Mouse (Mus musculus) forebrain, embryonic 15.5 days (tissue): ENCODE measurements at regions not wholly inside any gene's neighbourhood (a gene's known extent, or its start where the extent isn't known, plus 50 kb on each side); places are given as distances from the start of the nearest gene placed in this dataset.

Source experiments
- ATAC-seq: fragments of 200-750 bp; cut with Nextera tagmentation; replicated peaks from 2 replicates; pipeline ENCODE4 v1.8.0; 2017; ENCODE audit warnings: mild to moderate bottlenecking, moderate TSS enrichment, moderate library complexity
- H3K27ac ChIP-seq: fragments of 300-500 bp; sonication (generic); replicated peaks from 2 replicates; pipeline ENCODE4 v1.5.1; 2015; ENCODE audit warnings: mild to moderate bottlenecking, inconsistent platforms
- H3K27me3 ChIP-seq: fragments of 300-500 bp; sonication (generic); 2 replicates; pipeline ENCODE4 v1.6.1; 2015; ENCODE audit warnings: inconsistent platforms
- H3K36me3 ChIP-seq: fragments of 300-500 bp; sonication (generic); 2 replicates; pipeline ENCODE4 v1.6.1; 2015; ENCODE audit warnings: mild to moderate bottlenecking, inconsistent platforms
- H3K4me1 ChIP-seq: fragments of 300-500 bp; sonication (generic); 2 replicates; pipeline ENCODE4 v1.6.1; 2015; ENCODE audit warnings: inconsistent platforms
- H3K4me2 ChIP-seq: fragments of 300-500 bp; sonication (generic); replicated peaks from 2 replicates; pipeline ENCODE4 v1.6.1; 2015; ENCODE audit warnings: mild to moderate bottlenecking, inconsistent platforms
- H3K4me3 ChIP-seq: fragments of 300-500 bp; sonication (generic); 2 replicates; pipeline ENCODE4 v1.5.1; 2015; ENCODE audit warnings: mild to moderate bottlenecking, inconsistent platforms
- H3K9ac ChIP-seq: fragments of 300-500 bp; sonication (generic); replicated peaks from 2 replicates; pipeline ENCODE4 v1.6.1; 2015; ENCODE audit warnings: mild to moderate bottlenecking, inconsistent platforms
- H3K9me3 ChIP-seq: fragments of 300-500 bp; sonication (generic); 2 replicates; pipeline ENCODE4 v1.6.1; 2016; ENCODE audit warnings: inconsistent platforms
- WGBS: fragments of 180-500 bp; shearing (Covaris S2); methylation state at CpG from one replicate; pipeline ENCODE4 v1.1.7; 2015; ENCODE audit warnings: mixed read lengths; 5-methylcytosine and 5-hydroxymethylcytosine counted together

DNA sequence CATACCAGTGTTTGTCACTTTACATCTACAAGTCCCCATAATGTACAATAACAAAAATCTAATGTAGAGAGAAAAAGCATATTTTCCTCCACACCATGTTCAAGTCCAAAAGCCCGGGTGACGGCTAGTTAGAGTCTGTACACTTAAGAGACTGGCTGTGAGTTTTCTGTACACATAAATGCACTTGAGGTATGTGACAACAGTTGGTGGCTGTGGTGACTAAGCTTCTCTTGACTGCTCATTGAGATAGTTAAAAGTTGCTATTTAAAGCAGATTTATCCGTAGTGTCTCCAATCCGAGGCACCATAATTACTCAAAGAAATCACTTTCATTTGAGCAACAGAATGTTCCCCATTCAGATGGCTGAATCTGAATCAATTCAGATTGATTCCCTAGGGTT lies 421.9 kb upstream of the Gm10131 start:
- no peaks in the 10 kb centered on the region for H3K4me1 ChIP-seq
- H3K4me2 ChIP-seq: no peak overlapping the region
- H3K4me3 ChIP-seq: no peak overlapping the region
- H3K27me3 ChIP-seq: no peaks in the 10 kb centered on the region
- WGBS: 78% methylated on average over 4 of the region's 4 CpGs
- H3K9ac ChIP-seq: no peak overlapping the region
- H3K27ac ChIP-seq: no peak overlapping the region
- H3K9me3 ChIP-seq: no peaks in the 10 kb centered on the region
- ATAC-seq: no peak
- H3K36me3 ChIP-seq: no peaks in the 10 kb centered on the region

DNA sequence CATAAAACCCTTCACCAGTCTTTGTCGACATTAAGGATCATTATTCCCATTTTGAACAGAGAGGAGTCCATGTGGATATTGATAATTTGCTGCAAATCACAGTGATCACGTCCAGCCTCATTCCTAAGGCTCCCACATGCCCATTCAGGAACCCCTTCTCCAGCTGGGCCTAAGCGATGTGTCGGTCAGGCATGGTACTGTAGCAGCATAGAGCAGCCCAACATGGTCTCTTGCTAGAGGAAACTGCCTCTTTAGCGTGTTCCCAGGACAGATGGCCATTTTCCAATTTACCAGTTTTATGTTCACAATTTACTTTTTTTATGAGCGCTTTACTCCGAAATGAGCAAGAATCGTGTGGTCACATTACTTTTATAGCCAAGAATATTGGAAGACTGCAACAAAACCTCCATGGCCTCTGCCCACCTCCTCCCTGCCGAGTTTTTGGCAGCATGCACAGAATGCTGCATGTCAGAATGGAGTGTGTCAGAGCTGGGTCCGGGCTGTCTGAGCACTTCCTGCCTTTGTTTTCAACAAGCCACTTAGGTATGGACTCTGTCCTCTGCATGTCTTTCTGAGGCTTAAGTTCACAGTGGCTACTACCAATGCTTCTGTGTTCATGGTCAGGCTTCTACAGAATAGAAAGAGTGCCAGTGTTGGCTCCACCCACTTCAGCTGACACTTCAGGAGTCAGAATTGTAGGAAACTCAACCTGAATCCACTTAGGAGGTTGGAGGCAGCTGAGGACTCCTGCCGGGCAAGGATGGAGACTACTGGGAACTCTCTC lies 419.6 kb upstream of the Gm10131 start:
- Histone ChIP-seq H3K4me3 (no peak overlapping the region), H3K36me3 (no peaks in the 10 kb centered on the region), H3K9me3 (no peaks in the 10 kb centered on the region), H3K27me3 (no peaks in the 10 kb centered on the region), H3K27ac (no peak overlapping the region), H3K9ac (no peak overlapping the region), H3K4me2 (no peak overlapping the region), H3K4me1 (no peaks in the 10 kb centered on the region)
- no peak for ATAC-seq
- 79% methylated on average over 11 of the region's 11 CpGs for WGBS

DNA sequence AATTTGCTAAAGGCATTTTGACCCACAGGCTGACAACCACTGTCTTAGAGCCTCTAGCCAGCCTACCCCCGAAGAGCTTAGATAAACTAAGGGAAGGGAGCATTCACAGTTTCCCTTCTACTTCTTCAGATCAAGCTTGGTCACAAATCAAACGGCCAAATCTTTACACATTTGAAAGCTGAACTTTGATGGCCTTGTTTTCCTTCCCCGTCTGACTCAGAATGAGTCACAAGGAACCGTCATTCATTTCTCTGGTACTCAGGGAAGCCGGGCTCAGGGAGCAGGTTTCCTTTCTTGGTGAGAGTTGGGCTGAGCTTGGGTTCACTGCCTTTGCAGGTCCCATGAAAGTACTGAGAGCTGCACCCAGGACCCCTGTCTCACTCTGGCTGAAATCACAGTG lies 418.5 kb upstream of the Gm10131 start:
- no peak overlapping the region for H3K27ac ChIP-seq

DNA sequence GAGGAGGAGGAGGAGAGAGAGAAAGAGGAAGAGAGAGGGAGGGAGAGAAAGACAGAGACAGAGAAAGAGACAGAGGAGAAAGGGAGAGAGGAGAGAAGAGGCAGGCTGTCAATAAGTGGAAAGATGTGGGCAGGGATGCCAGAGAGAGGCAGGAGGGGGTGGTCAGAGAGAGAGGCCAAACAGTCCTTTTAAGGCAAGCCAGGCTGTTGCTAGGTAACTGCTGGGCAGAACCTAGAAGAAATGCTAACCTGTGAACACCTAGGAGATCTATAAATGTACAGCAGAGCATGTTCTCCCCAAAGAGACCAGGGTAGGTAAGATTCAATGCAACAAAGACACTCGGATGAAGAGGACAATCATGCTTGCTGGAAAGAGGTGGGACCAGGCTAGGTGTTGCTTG lies 417.9 kb upstream of the Gm10131 start:
- Histone ChIP-seq H3K27ac (no peak overlapping the region), H3K4me3 (no peak overlapping the region), H3K27me3 (no peaks in the 10 kb centered on the region), H3K4me2 (no peak overlapping the region), H3K9me3 (no peaks in the 10 kb centered on the region), H3K36me3 (no peaks in the 10 kb centered on the region), H3K9ac (no peak overlapping the region), H3K4me1 (peaks cover 4% of the 10 kb centered on the region; the same call in 1 of the 2 replicates)
- ATAC-seq: no peak
- 89% methylated on average over 1 of the region's 1 CpGs for WGBS

More for the DNA sequence above, 418.5 kb upstream of the Gm10131 start:
- no peak overlapping the region for H3K4me2 ChIP-seq
- H3K36me3 ChIP-seq: no peaks in the 10 kb centered on the region
- no peak overlapping the region for H3K4me3 ChIP-seq
- peaks cover 1% of the 10 kb centered on the region; the same call in 1 of the 2 replicates for H3K4me1 ChIP-seq
- no peak overlapping the region for H3K9ac ChIP-seq
- no peaks in the 10 kb centered on the region for H3K27me3 ChIP-seq
- no peak for ATAC-seq
- WGBS: 83% methylated on average over 5 of the region's 5 CpGs
- H3K9me3 ChIP-seq: no peaks in the 10 kb centered on the region

DNA sequence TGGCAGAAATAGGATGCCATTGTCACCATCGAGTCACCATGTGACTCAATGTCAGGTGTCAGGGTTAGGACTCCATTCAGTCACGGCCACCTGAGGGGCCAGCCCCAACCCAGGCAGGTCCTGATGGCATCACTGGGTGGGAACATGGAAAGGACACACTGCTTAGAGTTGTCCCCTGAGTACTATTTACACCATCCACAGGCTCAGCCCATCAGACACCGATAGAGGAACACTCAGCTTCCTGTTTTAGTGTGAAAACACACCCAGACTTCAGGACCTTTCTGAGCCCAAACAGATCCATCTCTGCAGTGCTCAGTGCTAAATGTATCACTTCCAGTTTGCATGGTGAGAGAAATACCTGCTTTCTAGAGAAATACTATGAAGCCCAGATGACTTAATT lies 416.7 kb upstream of the Gm10131 start:
- H3K27me3 ChIP-seq: no peaks in the 10 kb centered on the region
- ATAC-seq: no peak
- H3K4me2 ChIP-seq: no peak overlapping the region
- peaks cover 4% of the 10 kb centered on the region; the same call in 1 of the 2 replicates for H3K4me1 ChIP-seq
- no peak overlapping the region for H3K27ac ChIP-seq
- H3K9ac ChIP-seq: no peak overlapping the region
- 94% methylated on average over 3 of the region's 3 CpGs for WGBS
- H3K36me3 ChIP-seq: no peaks in the 10 kb centered on the region
- no peak overlapping the region for H3K4me3 ChIP-seq
- no peaks in the 10 kb centered on the region for H3K9me3 ChIP-seq

DNA sequence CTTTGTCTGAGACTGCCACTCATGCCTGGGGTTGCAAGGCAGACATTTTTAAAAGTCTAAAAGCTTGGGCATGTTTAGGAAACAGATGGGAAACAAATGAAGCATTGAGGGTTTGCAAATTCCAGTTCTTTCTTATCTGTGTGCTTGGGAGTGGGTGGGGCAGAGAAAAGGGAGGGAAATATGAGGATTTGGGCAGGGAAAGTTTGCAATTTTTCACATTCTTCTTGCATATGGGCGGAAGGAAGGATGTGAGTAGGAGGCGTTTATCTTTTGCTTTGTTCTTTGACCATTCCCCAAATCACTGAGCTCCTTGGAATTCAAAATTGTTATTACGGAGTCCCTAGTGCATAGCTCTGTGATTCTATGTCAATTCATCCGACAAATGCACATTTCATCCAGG lies 413.7 kb upstream of the Gm10131 start:
- Histone ChIP-seq H3K27me3 (no peaks in the 10 kb centered on the region), H3K36me3 (no peaks in the 10 kb centered on the region), H3K9ac (no peak overlapping the region), H3K4me1 (peaks cover 7% of the 10 kb centered on the region; the same call in 1 of the 2 replicates), H3K4me3 (no peak overlapping the region), H3K27ac (peak overlapping the region; percentile 50; the same call in 1 of the 2 replicates), H3K4me2 (no peak overlapping the region), H3K9me3 (no peaks in the 10 kb centered on the region)
- no peak for ATAC-seq
- WGBS: 77% methylated on average over 4 of the region's 4 CpGs

DNA sequence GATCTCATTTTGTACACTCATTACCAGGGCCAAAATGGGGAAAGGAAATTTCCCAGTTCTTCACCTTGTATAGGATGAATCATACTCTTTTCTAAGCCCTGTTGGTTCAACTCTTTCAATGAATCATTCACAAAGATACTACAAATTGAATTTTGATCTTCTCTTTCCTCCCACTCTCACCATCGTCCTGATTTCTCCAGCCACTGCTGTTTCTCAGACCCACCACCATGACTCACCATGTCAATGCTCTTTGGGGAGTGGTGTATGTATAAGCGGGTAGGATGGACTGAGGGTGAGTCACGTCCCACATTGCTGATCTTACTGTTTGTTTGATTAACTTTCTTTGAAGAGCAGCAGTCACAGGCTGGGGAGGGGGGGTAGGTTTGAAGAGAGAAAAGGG lies 412.3 kb upstream of the Gm10131 start:
- 79% methylated on average over 3 of the region's 3 CpGs for WGBS
- no peaks in the 10 kb centered on the region for H3K27me3 ChIP-seq
- ATAC-seq: no peak
- no peaks in the 10 kb centered on the region for H3K9me3 ChIP-seq
- H3K4me3 ChIP-seq: no peak overlapping the region
- no peak overlapping the region for H3K27ac ChIP-seq
- no peak overlapping the region for H3K4me2 ChIP-seq
- no peaks in the 10 kb centered on the region for H3K36me3 ChIP-seq
- peaks cover 7% of the 10 kb centered on the region; the same call in 1 of the 2 replicates for H3K4me1 ChIP-seq
- no peak overlapping the region for H3K9ac ChIP-seq

DNA sequence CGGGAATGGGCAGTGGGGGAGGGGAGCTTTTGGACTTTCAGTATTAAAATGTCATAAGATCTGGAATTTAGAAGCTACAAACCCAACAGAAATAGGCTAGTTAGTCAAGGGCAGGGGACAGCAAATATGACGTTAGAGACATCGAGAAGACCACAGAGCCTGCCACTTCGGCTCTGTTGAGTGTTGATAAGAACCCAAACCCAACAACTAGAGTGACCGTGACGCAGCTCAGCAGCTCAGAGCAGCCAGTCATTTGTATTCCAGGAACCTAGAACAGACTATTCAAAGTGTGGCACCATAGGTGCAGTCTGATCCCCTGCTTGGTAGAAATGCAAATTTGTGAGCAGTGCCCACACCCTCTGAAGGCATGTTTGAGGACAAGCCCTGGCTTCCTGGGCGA lies 409.8 kb upstream of the Gm10131 start:
- H3K4me1 ChIP-seq: peaks cover 7% of the 10 kb centered on the region; the same call in 1 of the 2 replicates
- H3K4me2 ChIP-seq: no peak overlapping the region
- H3K27ac ChIP-seq: no peak overlapping the region
- no peak overlapping the region for H3K4me3 ChIP-seq
- H3K27me3 ChIP-seq: no peaks in the 10 kb centered on the region
- H3K36me3 ChIP-seq: no peaks in the 10 kb centered on the region
- H3K9me3 ChIP-seq: no peaks in the 10 kb centered on the region
- H3K9ac ChIP-seq: no peak overlapping the region
- no peak for ATAC-seq
- 94% methylated on average over 7 of the region's 7 CpGs for WGBS

DNA sequence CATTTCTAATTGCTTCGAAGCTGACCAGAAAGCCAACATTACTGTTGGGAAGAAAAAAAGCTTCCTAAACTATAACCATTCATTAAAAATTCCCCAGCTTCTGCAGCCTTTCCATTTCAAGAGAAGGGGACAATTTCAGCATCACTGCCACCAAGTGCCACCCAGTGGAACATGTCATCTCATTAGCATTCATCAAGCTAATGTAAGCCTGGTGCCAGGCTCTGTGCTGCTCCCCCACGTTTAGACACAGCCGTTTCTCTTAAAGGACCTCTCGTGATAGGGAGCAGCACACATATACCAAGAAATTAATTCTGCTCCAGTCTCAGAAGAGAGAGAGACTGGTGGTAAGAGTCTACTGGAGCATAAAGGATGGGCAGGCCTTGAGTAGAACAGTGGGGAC lies 409.1 kb upstream of the Gm10131 start:
- 46% methylated on average over 4 of the region's 4 CpGs for WGBS
- peaks cover 7% of the 10 kb centered on the region; the same call in 1 of the 2 replicates for H3K4me1 ChIP-seq
- H3K27ac ChIP-seq: no peak overlapping the region
- H3K9ac ChIP-seq: no peak overlapping the region
- H3K4me3 ChIP-seq: no peak overlapping the region
- no peak overlapping the region for H3K4me2 ChIP-seq
- no peaks in the 10 kb centered on the region for H3K36me3 ChIP-seq
- no peaks in the 10 kb centered on the region for H3K27me3 ChIP-seq
- H3K9me3 ChIP-seq: no peaks in the 10 kb centered on the region; the same call in 1 of the 2 replicates
- no peak; the same call in 1 of the 2 replicates for ATAC-seq

DNA sequence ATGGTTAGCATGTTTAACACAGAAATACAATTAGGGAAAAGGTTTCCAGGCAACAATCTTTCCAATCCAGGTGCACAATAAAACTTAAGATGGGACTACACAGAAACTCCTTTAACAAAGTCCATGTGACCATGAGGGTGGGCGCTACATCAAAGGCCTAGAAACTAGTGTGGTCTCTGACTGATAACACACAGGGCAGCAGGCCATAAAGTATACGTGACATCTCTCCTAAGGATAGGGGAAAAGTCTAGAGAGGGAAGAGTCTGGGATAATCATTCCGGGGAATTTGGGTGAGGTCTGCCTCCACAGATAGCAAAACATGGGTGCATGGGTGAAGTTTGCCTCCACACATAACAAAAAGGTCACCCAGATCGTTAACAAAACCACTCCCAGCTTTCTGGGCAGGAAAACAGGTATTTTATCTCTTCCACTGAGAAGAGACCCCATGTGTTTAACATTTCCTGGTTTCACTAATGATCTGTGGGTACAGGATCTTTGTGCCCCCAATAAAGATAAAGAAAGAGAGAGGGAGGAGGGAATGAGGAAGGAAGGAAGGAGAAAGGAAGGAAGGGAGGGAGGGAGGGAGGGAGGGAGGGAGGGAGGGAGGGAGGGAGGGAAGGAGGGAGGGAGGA lies 402.0 kb upstream of the Gm10131 start:
- Histone ChIP-seq H3K9me3 (no peaks in the 10 kb centered on the region; the same call in 1 of the 2 replicates), H3K4me2 (no peak overlapping the region), H3K27me3 (no peaks in the 10 kb centered on the region), H3K36me3 (no peaks in the 10 kb centered on the region), H3K27ac (no peak overlapping the region), H3K4me3 (no peak overlapping the region), H3K4me1 (no peaks in the 10 kb centered on the region), H3K9ac (no peak overlapping the region)
- 78% methylated on average over 4 of the region's 4 CpGs for WGBS
- no peak for ATAC-seq

DNA sequence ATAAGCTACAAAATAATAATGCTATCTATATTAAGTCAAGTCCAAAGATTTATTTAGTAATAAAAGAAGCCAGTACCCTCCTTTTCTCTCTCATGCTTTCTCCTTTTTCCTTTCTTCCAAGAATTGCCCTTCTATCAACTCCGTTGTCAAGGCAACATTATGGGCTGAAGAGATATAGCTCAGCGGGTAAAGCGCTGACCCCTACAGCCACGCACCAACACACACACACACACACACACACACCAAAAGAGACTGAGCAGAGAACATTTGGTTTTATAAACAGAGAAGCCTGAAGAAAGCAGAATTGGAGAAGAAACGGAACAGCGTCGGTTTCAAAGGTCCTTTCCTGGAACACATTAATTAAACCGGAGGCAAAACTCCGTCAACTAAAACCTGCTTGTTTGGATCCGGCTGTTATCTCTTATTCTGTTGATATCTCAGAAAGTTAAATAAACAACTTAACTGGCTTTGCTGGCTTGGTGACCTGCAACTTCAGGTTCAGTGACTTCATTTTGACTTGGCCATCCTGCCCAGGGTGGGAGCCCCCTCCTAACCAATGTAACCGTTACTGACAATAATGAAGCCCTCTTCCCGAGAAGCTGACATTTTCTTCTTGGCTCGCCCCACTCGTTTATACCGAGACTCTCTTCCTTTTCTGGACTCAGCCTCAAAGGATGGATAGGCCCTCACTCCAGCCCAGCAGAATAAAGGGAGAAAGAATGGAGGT lies 394.5 kb upstream of the Gm10131 start:
- no peak overlapping the region for H3K27ac ChIP-seq
- no peaks in the 10 kb centered on the region for H3K36me3 ChIP-seq
- H3K4me1 ChIP-seq: no peaks in the 10 kb centered on the region
- ATAC-seq: no peak
- no peak overlapping the region for H3K4me2 ChIP-seq
- WGBS: 83% methylated on average over 15 of the region's 15 CpGs
- H3K27me3 ChIP-seq: no peaks in the 10 kb centered on the region
- no peak overlapping the region for H3K9ac ChIP-seq
- H3K9me3 ChIP-seq: no peaks in the 10 kb centered on the region
- no peak overlapping the region for H3K4me3 ChIP-seq

DNA sequence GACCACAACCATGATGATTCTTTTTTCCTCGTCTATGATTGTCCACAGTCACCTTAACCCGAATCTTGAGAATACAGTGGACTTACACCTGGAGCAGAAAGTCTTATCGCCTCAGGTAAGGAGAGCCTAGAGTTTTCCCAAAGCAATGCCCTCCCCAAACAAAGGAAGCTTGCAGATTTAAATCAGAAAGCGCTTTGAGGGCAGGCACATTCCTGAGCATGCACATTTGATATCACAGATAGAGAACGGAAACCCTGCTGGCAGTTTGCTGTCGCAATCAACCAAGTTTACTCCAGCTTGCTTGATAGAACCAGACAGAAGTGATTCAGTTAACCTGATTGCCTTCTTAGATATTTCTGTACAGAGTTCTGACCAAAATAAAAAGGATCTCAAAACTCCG lies 393.6 kb upstream of the Gm10131 start:
- Histone ChIP-seq H3K4me2 (no peak overlapping the region), H3K27me3 (no peaks in the 10 kb centered on the region), H3K9me3 (no peaks in the 10 kb centered on the region), H3K4me1 (no peaks in the 10 kb centered on the region), H3K36me3 (no peaks in the 10 kb centered on the region), H3K4me3 (no peak overlapping the region), H3K27ac (no peak overlapping the region), H3K9ac (no peak overlapping the region)
- 88% methylated on average over 7 of the region's 7 CpGs for WGBS
- ATAC-seq: no peak
